Mouse (Mus musculus) thymus, postnatal 14 days (tissue): ENCODE results near the gene C87436.

Source experiments
- DNase-seq: peaks from one replicate; pipeline ENCODE4 v3.0.0; 2021

C87436 gene

GRCm38 (mm10) chr6:86431531-86431930 lies 6.6 kb upstream of the C87436 start:
- DNase-seq = no peak

DNA sequence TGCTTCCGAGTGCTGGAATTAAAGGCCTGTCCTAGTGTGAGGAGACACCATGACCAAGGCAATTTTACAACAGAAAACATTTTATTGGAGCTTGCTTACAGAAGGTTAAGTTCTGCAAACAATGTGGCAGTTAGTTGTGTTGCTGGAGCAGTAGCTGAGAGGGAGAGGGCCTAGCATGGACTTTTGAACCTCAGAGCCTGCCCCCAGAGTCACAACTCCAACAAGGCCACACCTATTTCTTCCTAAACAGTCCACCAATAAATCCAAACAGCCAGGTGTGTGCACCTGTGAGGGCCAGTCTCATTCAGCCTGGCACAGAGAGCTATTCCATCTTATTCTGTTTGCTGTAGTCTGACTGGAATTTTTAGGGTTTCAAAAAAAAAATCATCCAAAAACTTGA lies 4.5 kb upstream of the C87436 start:
- DNase-seq = no peak

GRCm38 (mm10) chr6:86437711-86438110 lies 463 bp upstream of the C87436 start:
- peak; percentile 68 for DNase-seq

GRCm38 (mm10) chr6:86439119-86439496 lies 934 bp downstream of the C87436 start:
- no peak for DNase-seq

DNA sequence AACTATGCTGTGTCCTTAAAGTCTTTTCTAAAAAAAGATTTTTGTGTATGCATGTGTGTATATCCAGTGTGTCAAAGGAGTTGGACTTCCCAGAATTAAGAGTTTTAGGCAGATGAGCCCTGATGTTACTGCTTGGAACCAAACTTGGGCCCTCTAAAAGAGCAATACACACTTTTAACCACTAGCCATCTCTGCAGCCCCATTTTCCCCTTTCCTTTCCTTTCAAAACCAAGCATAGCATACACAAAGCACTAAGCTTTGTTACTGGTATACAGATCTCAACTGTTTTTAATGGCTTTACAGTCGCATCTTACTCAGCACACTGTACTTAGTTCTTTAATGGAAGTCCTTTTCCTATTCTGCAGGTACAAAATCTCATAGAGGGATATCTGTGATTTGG lies 1.4 kb downstream of the C87436 start:
- DNase-seq = no peak

DNA sequence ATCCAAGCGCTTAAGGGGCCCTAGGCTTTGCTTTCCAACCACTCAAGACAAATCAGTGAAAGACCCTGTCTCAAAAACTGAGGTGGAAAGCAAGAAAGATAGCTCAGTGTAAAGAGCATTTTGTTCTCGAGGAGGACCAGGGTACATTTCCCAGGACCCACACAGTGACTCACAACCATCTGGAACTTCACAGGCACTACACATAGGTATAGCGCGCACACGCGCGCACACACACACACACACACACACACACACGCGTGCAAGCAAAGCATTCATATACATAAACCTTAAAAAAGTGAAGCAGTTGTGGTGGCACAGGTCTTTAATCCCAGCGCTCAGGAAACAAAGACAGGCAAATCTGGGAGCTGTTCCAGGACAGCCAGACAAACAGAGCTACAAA lies 3.4 kb downstream of the C87436 start:
- no peak for DNase-seq

DNA sequence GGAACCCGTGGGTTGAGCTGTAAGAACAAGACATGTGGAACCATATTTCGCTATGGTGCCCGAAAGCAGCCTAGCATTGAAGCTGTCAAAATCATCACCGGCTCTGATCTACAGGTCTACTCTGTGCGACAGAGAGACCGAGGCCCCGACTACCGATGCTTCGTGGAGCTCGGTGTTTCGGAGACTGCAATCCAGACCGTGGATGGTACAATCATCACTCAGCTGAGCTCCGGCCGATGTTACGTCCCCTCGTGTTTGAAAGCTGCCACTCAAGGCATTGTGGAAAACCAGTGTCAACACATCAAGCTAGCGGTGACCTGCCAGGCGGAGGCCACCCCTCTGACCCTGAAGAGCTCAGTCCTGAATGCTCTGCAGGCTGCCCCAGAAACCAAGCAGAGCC lies 7.4 kb downstream of the C87436 start:
- DNase-seq = no peak

GRCm38 (mm10) chr6:86446927-86447568 lies 8.9 kb downstream of the C87436 start:
- DNase-seq = no peak

DNA sequence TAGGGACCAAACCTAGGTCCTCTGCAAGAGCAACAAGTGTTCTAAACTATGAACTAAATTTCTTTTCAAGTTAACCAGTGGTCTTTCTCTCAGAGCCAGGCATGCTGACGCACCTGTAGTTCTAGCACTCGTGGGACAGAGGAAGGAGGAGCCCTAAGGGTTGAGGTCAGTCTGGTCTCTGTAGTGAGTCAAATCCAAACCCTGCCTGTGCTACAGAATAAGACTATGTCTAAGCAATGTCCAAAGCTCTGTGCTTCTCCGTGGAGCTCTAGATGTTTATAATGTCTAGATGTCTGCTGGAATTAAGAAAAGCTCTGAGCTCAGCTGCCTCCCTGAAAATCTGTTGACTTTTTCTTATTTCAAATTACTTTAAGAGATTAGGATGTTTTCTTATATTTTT lies 18.6 kb downstream of the C87436 start:
- no peak for DNase-seq

- DNase-seq = no peak
Observed at GRCm38 (mm10) chr6:86463079-86463478, 24.9 kb downstream of the C87436 start.

GRCm38 (mm10) chr6:86471317-86471716 lies 33.1 kb downstream of the C87436 start:
- DNase-seq = no peak

DNA sequence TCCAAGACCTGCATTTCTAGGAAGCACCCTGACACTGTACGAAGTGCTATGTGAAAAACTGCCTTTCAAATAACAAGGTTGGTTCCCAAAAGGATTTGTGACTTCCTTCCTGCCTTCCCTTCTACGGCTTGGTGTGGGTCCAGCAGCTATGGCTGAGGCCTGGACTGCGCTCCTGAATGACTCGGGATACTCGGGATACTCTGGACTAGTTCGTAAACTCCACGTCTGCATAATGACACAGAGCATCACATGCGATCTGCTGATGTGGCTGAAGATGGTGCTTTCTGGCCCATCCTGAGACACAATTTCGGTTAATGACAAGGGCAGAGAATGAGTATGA lies 33.6 kb downstream of the C87436 start:
- no peak for DNase-seq

DNA sequence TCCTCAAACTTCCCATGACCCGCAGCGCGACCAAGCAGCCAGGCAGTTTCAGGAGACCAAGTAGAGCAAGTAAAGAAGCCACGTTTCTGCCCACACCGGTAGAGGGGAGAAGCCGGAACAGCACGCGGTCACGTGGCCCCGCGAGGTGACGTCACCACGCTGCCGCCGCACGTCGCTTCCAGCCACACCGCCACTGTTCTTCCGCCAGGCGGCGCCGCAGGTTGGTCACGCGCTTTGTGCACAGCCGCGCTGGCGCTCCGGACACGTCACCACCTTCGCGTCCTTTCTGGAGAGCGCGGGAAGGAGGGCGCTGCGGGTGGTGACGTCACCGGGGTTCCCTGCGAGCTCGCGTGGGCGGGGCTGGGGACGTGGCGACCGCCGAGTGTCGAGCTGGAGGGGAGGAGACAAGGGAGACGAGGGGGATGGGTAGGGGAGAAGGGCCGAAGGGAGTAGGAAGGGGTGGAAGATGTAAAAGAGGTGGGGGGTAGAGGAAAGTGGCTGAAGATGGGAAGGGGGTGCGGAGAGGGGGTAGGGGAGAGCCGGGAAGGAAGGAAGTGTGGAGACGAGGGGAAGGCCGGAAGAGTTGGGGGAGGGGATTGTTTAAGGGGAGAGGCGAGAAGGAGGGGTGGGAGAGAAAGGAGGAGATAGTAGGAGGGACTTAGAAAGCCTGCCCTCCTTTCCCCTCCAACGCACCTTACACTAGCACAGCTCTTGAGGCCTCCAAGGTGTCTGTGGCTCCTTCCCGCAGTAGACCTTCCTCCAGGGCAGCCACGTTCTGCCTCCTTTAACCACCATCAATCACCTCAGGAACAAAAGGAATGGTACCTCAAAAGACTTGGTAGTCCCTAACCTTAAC lies 34.2 kb downstream of the C87436 start:
- peak; percentile 100 for DNase-seq

- peak; percentile 32 for DNase-seq
Observed at GRCm38 (mm10) chr6:86473077-86473476, 34.9 kb downstream of the C87436 start.

- DNase-seq = no peak
Observed at GRCm38 (mm10) chr6:86474072-86474471, 35.9 kb downstream of the C87436 start.

- DNase-seq = no peak
Observed at GRCm38 (mm10) chr6:86474646-86475181, 36.5 kb downstream of the C87436 start.

DNA sequence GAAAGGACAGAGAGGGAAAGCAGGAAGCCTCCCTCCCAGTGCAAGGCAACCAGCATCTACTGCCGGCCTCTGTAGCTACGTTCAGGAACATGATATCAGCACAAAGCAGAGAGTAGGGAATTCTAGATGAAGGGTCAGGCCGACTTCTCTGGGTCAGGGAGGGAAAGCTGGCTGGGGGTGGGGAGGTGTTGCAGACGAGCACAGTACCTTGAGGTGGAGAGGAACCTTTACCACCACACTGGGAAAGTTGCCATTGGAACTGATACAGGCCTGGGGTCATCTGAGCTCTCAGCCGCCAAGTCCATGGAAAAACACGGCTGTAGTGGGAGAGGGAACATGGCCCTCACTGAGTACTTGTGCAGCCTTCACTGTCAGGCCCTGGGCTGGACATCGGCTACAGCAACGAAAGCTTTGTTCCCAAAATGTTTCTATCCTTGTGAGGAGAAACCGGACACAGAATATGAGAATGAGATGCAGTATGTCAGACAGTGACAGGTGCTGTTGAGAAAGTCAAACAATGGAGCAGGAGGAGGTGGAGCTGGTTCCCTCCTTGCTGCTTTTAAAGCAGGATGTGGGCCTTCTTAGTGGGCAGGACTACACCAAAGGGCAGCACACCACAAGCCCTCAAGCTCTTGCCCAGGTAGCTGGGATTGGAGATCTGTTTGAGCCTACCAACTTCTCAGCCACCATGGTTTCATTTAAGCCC lies 37.4 kb downstream of the C87436 start:
- DNase-seq = no peak

- DNase-seq = no peak
Observed at GRCm38 (mm10) chr6:86476931-86477330, 38.8 kb downstream of the C87436 start.

GRCm38 (mm10) chr6:86479311-86479710 lies 41.1 kb downstream of the C87436 start:
- DNase-seq = no peak

- DNase-seq = no peak
Observed at GRCm38 (mm10) chr6:86479816-86480188, 41.6 kb downstream of the C87436 start.

- DNase-seq = no peak
Observed at GRCm38 (mm10) chr6:86480189-86480831, 42.1 kb downstream of the C87436 start.

GRCm38 (mm10) chr6:86481871-86482270 lies 43.7 kb downstream of the C87436 start:
- DNase-seq = no peak

GRCm38 (mm10) chr6:86485943-86486640 lies 47.9 kb downstream of the C87436 start:
- no peak for DNase-seq
